Mouse (Mus musculus): Measurements from ENCODE around the gene Pdcd2. TPM values are rescaled to one million over a fixed set of nuclear protein-coding genes. Genes with fewer than 3 reads are reported as not detected.
"Not testable (repeated sequence)": the region's sequence is repeated elsewhere in the genome, so short reads cannot be mapped to it uniquely, and the experiment has no call there.

Gene Pdcd2
- total RNA-seq (2021): 10 to 100 TPM; 18.5 to 19.5 TPM
- long read RNA-seq, transcript Pdcd2-201 (6 exons, 1,120 nt): major isoform, 13 of 14 reads
- long read RNA-seq, partial matches to known transcripts: 1 of 14 reads
- long read RNA-seq, other reads (novel, unspliced or antisense): 0 of 14 reads

DNA sequence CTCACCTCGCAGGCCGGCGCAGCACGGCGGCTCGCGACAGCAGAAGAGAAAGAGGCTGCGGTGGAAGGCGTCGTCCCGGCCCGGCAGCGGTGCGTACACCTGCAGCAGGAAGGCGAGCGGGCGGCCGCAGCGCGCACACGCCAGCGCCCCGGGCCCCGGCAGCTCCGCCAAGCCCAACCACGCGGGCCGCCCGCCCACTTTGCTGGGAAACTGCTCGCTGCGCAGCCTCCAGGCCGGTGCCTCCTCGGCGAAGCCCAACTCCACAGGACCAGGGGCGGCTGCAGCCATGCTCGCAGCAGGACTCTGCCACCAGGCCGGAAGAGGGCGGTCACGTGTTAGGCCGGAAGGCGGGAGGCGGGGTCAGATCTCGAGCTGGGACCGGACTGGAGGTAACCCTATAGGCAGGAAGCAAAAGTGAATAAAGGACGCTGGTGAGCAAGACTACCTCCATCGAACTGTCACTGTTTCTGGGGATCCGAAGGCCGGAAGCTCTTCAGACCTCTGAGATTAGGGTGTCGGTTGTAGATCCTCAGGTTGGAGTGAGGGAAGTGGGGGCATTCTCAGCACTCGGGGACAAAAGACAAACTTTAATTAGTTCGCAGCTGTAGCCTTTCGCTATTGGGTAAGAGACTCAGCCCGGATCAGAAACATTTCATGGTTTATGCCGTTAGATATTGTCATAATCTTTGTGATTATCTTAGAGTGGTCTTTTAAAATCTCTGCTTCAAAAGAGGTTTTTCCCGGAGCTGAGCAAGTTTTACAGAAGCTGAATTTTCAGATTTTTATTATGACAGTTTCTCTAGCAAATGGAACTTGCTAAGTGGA is at the start of gene Pdcd2:
Gene Pdcd2, minus strand, starts transcription at position 316 of the 825 bp plus-strand sequence.
- peak; percentile 86 to 94 for DNase-seq (ENCODE audit: low spot score in 2 of 2)

DNA sequence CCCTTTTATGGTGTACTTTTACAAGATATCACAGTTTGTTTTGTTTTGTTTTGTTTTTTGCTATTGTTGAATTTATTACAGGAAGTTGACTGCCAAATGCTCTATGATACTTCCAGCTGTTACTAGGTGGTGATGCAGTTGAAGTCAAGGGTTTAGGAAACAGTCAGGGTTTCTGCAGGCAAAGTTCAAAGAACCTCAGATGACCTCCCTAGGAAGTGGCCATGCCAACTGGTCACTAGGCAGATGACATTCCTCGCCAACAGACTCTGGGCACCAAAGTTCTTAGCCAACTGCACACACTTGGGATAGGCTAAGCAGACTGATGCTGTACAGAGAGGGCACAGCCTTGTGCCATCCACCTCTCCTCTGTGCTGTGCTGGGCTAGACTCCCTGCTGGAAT is 48.0 kb upstream of the Pdcd2 start:
- no peak for DNase-seq (ENCODE audit: low spot score in 2 of 2)

GRCm38 (mm10) chr17:15566908-15567307 is 39.8 kb upstream of the Pdcd2 start:
- no peak for DNase-seq (ENCODE audit: low spot score in 2 of 2)

- peak in 1 of 2 experiments; percentile 20 for DNase-seq (ENCODE audit: low spot score in 2 of 2)
Observed at GRCm38 (mm10) chr17:15564928-15565300, 37.8 kb upstream of the Pdcd2 start.

- DNase-seq (ENCODE audit: low spot score in 2 of 2): peak; percentile 99 to 100
Observed at GRCm38 (mm10) chr17:15564014-15564927, 37.2 kb upstream of the Pdcd2 start, which contains the start of gene Prdm9. Gene Prdm9, minus strand, starts transcription at chr17:15564354.

- DNase-seq (ENCODE audit: low spot score in 2 of 2): no peak
Observed at GRCm38 (mm10) chr17:15559946-15560345, 32.8 kb upstream of the Pdcd2 start.

GRCm38 (mm10) chr17:15549713-15550112 is 22.6 kb upstream of the Pdcd2 start:
- no peak for DNase-seq (ENCODE audit: low spot score in 2 of 2)

GRCm38 (mm10) chr17:15546440-15546839 is 19.3 kb upstream of the Pdcd2 start:
- no peak for DNase-seq (ENCODE audit: low spot score in 2 of 2)

GRCm38 (mm10) chr17:15543868-15544267 is 16.8 kb upstream of the Pdcd2 start:
- DNase-seq (ENCODE audit: low spot score in 2 of 2): not testable (repeated sequence)

GRCm38 (mm10) chr17:15540309-15540708 is 13.2 kb upstream of the Pdcd2 start:
- DNase-seq (ENCODE audit: low spot score in 2 of 2): no peak

- DNase-seq (ENCODE audit: low spot score in 2 of 2): no peak
Observed at GRCm38 (mm10) chr17:15536457-15536904, 9.4 kb upstream of the Pdcd2 start.

- DNase-seq (ENCODE audit: low spot score in 2 of 2): no peak
Observed at GRCm38 (mm10) chr17:15535943-15536342, 8.8 kb upstream of the Pdcd2 start.

DNA sequence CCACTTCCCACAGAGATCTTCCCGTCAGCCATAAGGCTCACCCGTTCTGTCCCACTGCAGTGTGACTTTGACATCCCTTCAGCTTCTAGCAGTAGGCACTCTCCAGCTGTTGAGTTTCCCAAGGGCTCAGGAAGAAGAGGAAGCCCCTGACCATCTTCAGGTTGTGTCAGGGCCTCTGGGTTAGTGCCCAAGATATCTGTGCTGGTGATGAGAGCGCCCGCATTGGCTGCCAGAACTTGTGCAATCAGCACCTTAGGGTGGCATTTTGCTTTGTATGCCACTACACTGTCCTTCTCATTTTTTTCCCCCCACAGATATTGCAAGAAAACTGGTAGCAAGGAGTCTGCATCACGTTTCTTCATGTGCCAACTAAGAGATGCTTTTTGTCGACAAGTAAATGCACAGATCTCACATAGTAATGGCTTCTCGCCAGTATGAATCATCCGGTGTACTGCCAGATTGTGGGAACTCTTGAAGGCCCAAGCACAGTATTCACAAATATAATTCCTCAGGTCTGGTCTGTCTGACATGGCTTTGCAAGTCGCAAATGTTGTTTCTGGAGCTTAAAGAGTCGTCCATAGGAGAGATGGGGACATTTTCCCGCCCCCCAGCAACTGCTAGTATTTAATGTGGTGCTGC is 8.2 kb upstream of the Pdcd2 start:
- peak in 1 of 2 experiments; percentile 62 for DNase-seq (ENCODE audit: low spot score in 2 of 2)

- DNase-seq (ENCODE audit: low spot score in 2 of 2): peak in 1 of 2 experiments; percentile 75
Observed at GRCm38 (mm10) chr17:15530141-15530540, 3.0 kb upstream of the Pdcd2 start.

DNA sequence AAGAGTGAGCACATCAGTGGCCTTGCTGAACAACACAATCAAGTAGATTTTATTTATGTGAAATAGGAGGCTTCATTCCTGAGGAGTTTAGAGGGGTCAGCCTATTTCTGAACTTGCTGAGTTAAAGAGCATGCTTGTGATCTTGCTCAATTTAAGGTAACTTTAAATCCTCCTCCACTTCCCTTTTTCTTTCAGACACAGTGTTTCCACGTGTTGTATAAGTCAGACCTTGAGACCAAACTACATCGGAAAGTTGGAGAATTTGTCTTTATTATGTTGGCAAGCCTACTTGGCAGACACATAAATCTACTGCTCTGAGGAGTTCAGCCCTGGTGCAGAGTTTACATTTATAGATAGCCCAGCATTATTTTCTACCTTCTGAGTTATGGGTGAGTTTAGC is 1.8 kb upstream of the Pdcd2 start:
- DNase-seq (ENCODE audit: low spot score in 2 of 2): no peak

- no peak for DNase-seq (ENCODE audit: low spot score in 2 of 2)
Observed at GRCm38 (mm10) chr17:15527811-15528136, 673 bp upstream of the Pdcd2 start.

GRCm38 (mm10) chr17:15526304-15526703 is 797 bp downstream of the Pdcd2 start:
- peak in 1 of 2 experiments; percentile 18 for DNase-seq (ENCODE audit: low spot score in 2 of 2)

DNA sequence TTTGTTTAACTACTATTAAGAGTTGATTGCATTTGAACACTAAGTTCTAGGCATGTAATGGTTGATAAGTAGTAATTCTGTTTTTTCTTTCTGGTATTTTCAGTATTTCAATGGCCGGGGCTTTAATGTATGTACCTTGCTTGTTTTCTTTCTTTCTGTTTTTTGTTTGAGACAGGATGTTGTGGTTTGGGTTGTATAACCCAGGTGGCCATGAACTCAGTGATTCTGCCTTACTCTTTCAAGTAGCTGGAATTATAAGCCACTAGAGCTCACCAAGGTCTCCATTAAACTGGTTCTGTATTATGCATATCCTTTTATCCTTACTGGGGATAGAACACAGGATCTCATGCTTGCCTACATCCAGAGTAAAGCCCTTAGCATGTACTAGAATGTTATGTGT is 8.3 kb downstream of the Pdcd2 start:
- DNase-seq (ENCODE audit: low spot score in 2 of 2): no peak

- DNase-seq (ENCODE audit: low spot score in 2 of 2): no peak
Observed at GRCm38 (mm10) chr17:15518186-15518585, 8.9 kb downstream of the Pdcd2 start.

- no peak for DNase-seq (ENCODE audit: low spot score in 2 of 2)
Observed at GRCm38 (mm10) chr17:15517776-15518175, 9.3 kb downstream of the Pdcd2 start.

DNA sequence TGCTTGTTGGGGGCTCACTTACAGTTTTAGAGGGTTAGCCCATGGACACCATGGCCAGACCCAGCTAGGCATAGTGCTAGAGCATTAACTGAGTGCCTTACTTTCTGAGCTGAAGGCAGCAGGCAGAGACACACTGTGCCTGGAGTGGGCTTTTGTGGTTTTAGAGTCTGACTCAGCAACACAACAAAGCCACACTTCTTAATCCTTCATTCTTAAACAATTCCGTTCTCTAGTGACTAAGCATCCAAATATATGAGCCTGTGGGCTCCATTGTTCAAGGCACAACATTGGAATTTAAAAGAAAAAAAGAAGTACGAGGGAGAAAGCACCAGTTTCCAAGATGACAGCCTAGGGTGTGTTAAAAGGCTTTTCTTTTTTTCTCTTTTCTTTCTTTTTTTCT is 16.4 kb downstream of the Pdcd2 start:
- no peak for DNase-seq (ENCODE audit: low spot score in 2 of 2)

All from layer of hippocampus, adult 18-20 months (tissue).